Mouse (Mus musculus): ENCODE measurements around the gene Fosl2.
"Not testable (repeated sequence)": the region's sequence is repeated elsewhere in the genome, so short reads cannot be mapped to it uniquely, and the experiment has no call there.

Gene Fosl2

GRCm38 (mm10) chr5:32134051-32134732 lies 1.4 kb upstream of the Fosl2 start:
- DNase-seq, result no peak

- DNase-seq, result peak; percentile 47
These were observed 682 bp upstream of the Fosl2 start for GRCm38 (mm10) chr5:32134903-32135335.

GRCm38 (mm10) chr5:32136301-32136863 lies 781 bp downstream of the Fosl2 start:
- peak; percentile 40 for DNase-seq

- no peak for DNase-seq
These were observed 1.5 kb downstream of the Fosl2 start for GRCm38 (mm10) chr5:32137106-32137522.

- DNase-seq, result no peak
These were observed 3.0 kb downstream of the Fosl2 start for GRCm38 (mm10) chr5:32138446-32139195.

- DNase-seq, result peak; percentile 28
These were observed 4.0 kb downstream of the Fosl2 start for GRCm38 (mm10) chr5:32139516-32140037.

- DNase-seq, result no peak
These were observed 6.3 kb downstream of the Fosl2 start for GRCm38 (mm10) chr5:32141899-32142298.

GRCm38 (mm10) chr5:32143433-32143970 lies 7.9 kb downstream of the Fosl2 start:
- DNase-seq, result no peak

GRCm38 (mm10) chr5:32146281-32146680 lies 10.7 kb downstream of the Fosl2 start:
- DNase-seq, result no peak

- no peak for DNase-seq
These were observed 13.0 kb downstream of the Fosl2 start for GRCm38 (mm10) chr5:32148593-32148992.

- no peak for DNase-seq
These were observed 15.6 kb downstream of the Fosl2 start for GRCm38 (mm10) chr5:32151244-32151643.

- no peak for DNase-seq
These were observed 17.3 kb downstream of the Fosl2 start for GRCm38 (mm10) chr5:32152725-32153417.

GRCm38 (mm10) chr5:32153418-32153740 lies 17.8 kb downstream of the Fosl2 start:
- no peak for DNase-seq

- DNase-seq, result no peak
These were observed 18.3 kb downstream of the Fosl2 start for GRCm38 (mm10) chr5:32153791-32154490.

GRCm38 (mm10) chr5:32154931-32155688 lies 19.5 kb downstream of the Fosl2 start:
- DNase-seq, result no peak

- no peak for DNase-seq
These were observed 20.3 kb downstream of the Fosl2 start for GRCm38 (mm10) chr5:32155927-32156326.

- DNase-seq, result no peak
These were observed 28.0 kb downstream of the Fosl2 start for GRCm38 (mm10) chr5:32163478-32164043.

GRCm38 (mm10) chr5:32172188-32172587 lies 36.6 kb downstream of the Fosl2 start:
- DNase-seq, result no peak

- DNase-seq, result no peak
These were observed 41.2 kb downstream of the Fosl2 start for GRCm38 (mm10) chr5:32176800-32177199.

GRCm38 (mm10) chr5:32177737-32178136 lies 42.1 kb downstream of the Fosl2 start:
- no peak for DNase-seq

GRCm38 (mm10) chr5:32178720-32179119 lies 43.1 kb downstream of the Fosl2 start:
- DNase-seq, result not testable (repeated sequence)
